Mouse (Mus musculus): ENCODE measurements around the gene Recql. TPM values are rescaled to one million over a fixed set of nuclear protein-coding genes. Genes with fewer than 3 reads are reported as not detected.
"Not testable (repeated sequence)": the region's sequence is repeated elsewhere in the genome, so short reads cannot be mapped to it uniquely, and the experiment has no call there.

Gene Recql
- polyA plus RNA-seq, 1 experiment = 12.8 TPM

DNA sequence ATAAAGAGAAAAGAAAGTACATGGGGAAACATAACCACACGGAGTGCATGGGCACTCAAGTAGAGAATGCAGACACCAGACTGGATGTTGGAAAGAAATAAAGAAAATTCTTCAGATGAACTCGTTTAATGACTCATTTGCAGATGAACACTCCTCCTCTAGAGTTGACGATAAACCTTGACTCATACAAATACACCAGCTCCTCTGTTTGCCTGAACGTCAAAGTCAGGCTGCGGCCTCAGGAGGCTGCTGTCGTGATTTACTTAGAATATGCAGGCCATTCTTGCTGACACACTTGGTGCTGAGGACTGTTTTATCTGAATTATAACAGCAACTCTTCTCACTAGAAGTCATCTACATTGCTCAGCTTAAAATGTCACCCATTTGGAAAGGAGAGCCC lies 24.9 kb downstream of the Recql start:
- no peak for DNase-seq
- H3K27me3 ChIP-seq (ENCODE audit: control insufficient read depth, insufficient read depth, low read length) = no peaks in the 10 kb centered on the region
- no peak for TF ChIP-seq POLR2A (IDR thresholded peaks at IDR 0.05; ENCODE audit: borderline replicate concordance, insufficient read depth, low read length)
- TF ChIP-seq CTCF (IDR thresholded peaks at IDR 0.05; ENCODE audit: borderline replicate concordance, insufficient read depth, low read depth, low read length) = no peak
- no peak overlapping the region for H3K27ac ChIP-seq (ENCODE audit: insufficient read depth, low read length)
- WGBS = 91% methylated on average over 6 of the region's 6 CpGs
- H3K4me1 ChIP-seq (ENCODE audit: control insufficient read depth, insufficient read depth, low read length) = no peaks in the 10 kb centered on the region
- no peak overlapping the region for H3K4me3 ChIP-seq (replicated peaks; ENCODE audit: insufficient read depth, low read depth, low read length)

DNA sequence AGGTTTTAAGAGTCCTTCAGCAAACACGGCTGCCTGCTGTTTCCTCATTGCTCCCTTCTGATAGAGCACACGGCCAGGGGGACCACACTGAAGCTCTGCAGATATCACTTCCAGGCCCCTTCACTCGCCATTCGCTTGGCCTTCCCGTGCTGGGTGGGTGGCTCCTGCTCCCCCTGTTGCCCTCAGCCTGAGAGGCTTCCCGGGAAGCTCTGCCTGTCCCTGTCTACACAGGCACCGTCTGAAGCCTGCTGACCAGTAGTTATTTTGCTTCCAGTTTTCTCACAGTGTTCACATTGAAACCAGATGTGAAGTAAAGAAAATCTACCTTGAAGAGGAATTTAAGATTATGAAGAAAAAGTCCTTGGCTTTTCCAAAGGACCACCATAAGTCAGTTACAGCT lies 29.8 kb downstream of the Recql start:
- H3K4me3 ChIP-seq (replicated peaks; ENCODE audit: insufficient read depth, low read depth, low read length) = no peak overlapping the region
- no peaks in the 10 kb centered on the region for H3K4me1 ChIP-seq (ENCODE audit: control insufficient read depth, insufficient read depth, low read length)
- TF ChIP-seq CTCF (IDR thresholded peaks at IDR 0.05; ENCODE audit: borderline replicate concordance, insufficient read depth, low read depth, low read length) = no peak
- TF ChIP-seq POLR2A (IDR thresholded peaks at IDR 0.05; ENCODE audit: borderline replicate concordance, insufficient read depth, low read length) = no peak
- no peak for DNase-seq
- H3K27me3 ChIP-seq (ENCODE audit: control insufficient read depth, insufficient read depth, low read length) = no peaks in the 10 kb centered on the region
- WGBS = 81% methylated on average over 7 of the region's 7 CpGs
- no peak overlapping the region for H3K27ac ChIP-seq (ENCODE audit: insufficient read depth, low read length)

GRCm38 (mm10) chr6:142352099-142352498 lies 34.8 kb downstream of the Recql start:
- not testable (repeated sequence) for H3K4me3 ChIP-seq (replicated peaks; ENCODE audit: insufficient read depth, low read depth, low read length); DNase-seq; H3K27ac ChIP-seq (ENCODE audit: insufficient read depth, low read length); H3K27me3 ChIP-seq (ENCODE audit: control insufficient read depth, insufficient read depth, low read length); H3K4me1 ChIP-seq (ENCODE audit: control insufficient read depth, insufficient read depth, low read length)
- 90% methylated on average over 3 of the region's 3 CpGs for WGBS

DNA sequence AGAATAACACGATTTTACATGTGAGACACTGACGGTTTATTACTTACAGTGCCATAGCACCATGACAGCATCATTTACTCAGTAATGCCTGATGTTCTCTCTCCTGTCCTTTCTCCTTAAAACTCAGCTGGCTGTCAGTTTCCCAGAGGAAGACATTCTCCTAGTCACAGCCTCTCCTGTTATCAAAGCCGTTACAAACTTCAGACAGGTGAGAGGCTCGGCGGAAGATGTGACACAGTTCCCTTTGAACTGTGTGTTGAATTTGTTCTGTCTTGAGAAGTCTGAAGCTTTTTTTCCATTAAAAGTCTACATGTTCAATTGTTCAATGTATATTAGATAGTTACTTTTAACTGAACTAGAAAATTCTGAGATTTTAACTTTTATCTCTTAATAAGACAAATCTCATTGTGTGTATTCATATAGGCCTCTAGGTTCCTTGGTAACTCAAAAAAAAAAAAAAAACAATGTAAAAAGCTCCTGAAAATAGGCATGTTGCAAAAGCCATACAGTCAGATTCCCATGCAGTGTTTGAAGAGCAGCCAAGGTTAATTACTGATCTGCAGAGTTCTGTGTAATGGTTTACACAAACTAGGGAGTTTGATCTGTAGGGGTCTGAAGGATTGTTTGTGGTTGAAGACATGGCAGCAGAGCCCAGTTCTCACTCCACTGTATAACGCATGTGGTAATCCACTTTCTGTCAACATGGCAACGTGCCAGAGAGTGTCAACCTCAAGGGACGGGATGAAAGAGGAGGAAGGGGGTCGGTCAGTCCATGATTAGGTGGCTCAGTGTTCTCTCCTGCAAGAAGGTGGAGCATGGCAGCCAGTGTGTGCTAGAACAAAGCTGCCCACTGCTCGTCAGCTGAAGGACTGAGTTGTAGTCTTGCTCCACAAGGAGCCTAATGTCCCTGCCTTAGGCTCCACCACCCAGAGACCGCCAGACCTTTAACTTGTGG lies 39.2 kb downstream of the Recql start:
- no peak for TF ChIP-seq CTCF (IDR thresholded peaks at IDR 0.05; ENCODE audit: borderline replicate concordance, insufficient read depth, low read depth, low read length)
- no peak for TF ChIP-seq POLR2A (IDR thresholded peaks at IDR 0.05; ENCODE audit: borderline replicate concordance, insufficient read depth, low read length)
- Histone ChIP-seq H3K27ac (ENCODE audit: insufficient read depth, low read length) (no peak overlapping the region), H3K27me3 (ENCODE audit: control insufficient read depth, insufficient read depth, low read length) (no peaks in the 10 kb centered on the region), H3K4me3 (replicated peaks; ENCODE audit: insufficient read depth, low read depth, low read length) (no peak overlapping the region), H3K4me1 (ENCODE audit: control insufficient read depth, insufficient read depth, low read length) (no peaks in the 10 kb centered on the region; the same call in 1 of the 2 replicates)
- WGBS = 64% methylated on average over 11 of the region's 11 CpGs
- no peak for DNase-seq

GRCm38 (mm10) chr6:142346181-142347110 lies 40.4 kb downstream of the Recql start:
- peak overlapping the region; percentile 69 for H3K4me3 ChIP-seq (replicated peaks; ENCODE audit: insufficient read depth, low read depth, low read length)
- H3K4me1 ChIP-seq (ENCODE audit: control insufficient read depth, insufficient read depth, low read length) = no peaks in the 10 kb centered on the region; the same call in 1 of the 2 replicates
- DNase-seq = no peak
- no peak for TF ChIP-seq CTCF (IDR thresholded peaks at IDR 0.05; ENCODE audit: borderline replicate concordance, insufficient read depth, low read depth, low read length)
- no peak for TF ChIP-seq POLR2A (IDR thresholded peaks at IDR 0.05; ENCODE audit: borderline replicate concordance, insufficient read depth, low read length)
- no peak overlapping the region for H3K27ac ChIP-seq (ENCODE audit: insufficient read depth, low read length)
- H3K27me3 ChIP-seq (ENCODE audit: control insufficient read depth, insufficient read depth, low read length) = no peaks in the 10 kb centered on the region
- WGBS = 49% methylated on average over 12 of the region's 12 CpGs

DNA sequence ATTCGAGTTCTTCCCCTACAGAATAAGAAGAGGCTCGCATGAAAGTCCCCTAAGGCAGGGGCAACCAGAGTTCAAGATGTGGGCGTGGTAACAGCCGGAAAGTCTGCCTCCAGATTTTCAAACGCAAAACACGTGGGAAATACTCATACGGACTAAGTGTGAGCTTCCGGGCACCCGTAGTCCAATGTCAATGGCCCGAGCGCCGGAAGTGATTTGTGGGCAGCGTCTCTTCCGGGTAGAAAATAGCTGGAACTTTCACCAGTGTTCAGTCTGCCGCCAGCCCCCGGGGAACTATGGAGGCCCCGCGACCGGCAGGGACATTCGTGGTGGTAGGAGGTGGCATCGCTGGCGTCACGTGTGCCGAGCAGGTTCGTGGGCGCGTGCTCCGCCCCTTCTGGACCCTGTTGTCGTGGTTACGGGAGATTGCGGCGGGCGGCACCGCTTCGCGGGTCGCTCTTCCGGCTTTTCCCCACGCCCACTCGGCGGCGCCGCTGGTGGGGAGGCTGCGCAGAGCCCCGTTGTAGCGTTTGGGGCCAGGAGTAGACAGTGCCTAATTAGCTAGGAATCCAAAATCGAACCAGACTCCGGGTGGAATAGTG lies 41.3 kb downstream of the Recql start, which contains the start of gene Pyroxd1:
Pyroxd1 (plus strand) TSS at position 215 of the 599 bp plus-strand sequence.
- Histone ChIP-seq H3K27ac (ENCODE audit: insufficient read depth, low read length) (no peak within 1 kb of the TSS), H3K4me3 (replicated peaks; ENCODE audit: insufficient read depth, low read depth, low read length) (peak within 1 kb of the TSS; percentile 69), H3K4me1 (ENCODE audit: control insufficient read depth, insufficient read depth, low read length) (no peaks in the 10 kb centered on the region; the same call in 1 of the 2 replicates), H3K27me3 (ENCODE audit: control insufficient read depth, insufficient read depth, low read length) (no peaks in the 10 kb centered on the region)
- peak; percentile 86 to 87 for DNase-seq
- under 1% methylated on average over 48 of the region's 48 CpGs for WGBS
- TF ChIP-seq POLR2A (IDR thresholded peaks at IDR 0.05; ENCODE audit: borderline replicate concordance, insufficient read depth, low read length) = no peak
- TF ChIP-seq CTCF (IDR thresholded peaks at IDR 0.05; ENCODE audit: borderline replicate concordance, insufficient read depth, low read depth, low read length) = no peak

DNA sequence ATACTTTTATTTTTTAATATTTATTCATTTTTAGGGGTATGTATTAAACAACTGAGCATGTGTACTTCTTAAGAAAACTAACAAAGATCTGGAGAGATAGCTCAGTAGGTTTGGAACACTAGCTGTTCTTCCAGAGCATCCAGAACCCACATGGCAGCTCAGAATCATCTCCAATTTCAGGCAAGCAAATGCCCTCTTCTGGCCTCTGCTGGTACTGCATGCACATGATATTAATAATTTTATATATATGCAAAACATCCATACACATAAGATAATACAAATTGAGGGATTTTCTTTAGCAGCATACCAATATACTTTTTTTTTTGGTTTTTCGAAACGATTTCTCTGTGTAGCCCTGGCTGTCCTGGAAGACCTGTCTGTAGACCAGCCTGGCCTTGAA lies 43.3 kb downstream of the Recql start:
- no peaks in the 10 kb centered on the region for H3K27me3 ChIP-seq (ENCODE audit: control insufficient read depth, insufficient read depth, low read length)
- DNase-seq = no peak
- no peaks in the 10 kb centered on the region; the same call in 1 of the 2 replicates for H3K4me1 ChIP-seq (ENCODE audit: control insufficient read depth, insufficient read depth, low read length)
- no peak overlapping the region for H3K27ac ChIP-seq (ENCODE audit: insufficient read depth, low read length)
- no peak overlapping the region for H3K4me3 ChIP-seq (replicated peaks; ENCODE audit: insufficient read depth, low read depth, low read length)
- WGBS = 76% methylated on average over 2 of the region's 2 CpGs
- TF ChIP-seq POLR2A (IDR thresholded peaks at IDR 0.05; ENCODE audit: borderline replicate concordance, insufficient read depth, low read length) = no peak
- peak; percentile 34; the same call in 1 of the 2 replicates for TF ChIP-seq CTCF (IDR thresholded peaks at IDR 0.05; ENCODE audit: borderline replicate concordance, insufficient read depth, low read depth, low read length)

Measured in cerebellum, adult 2 months (tissue).